ENCODE assay signal across 27 mouse cellular contexts in the genomic region with DNA sequence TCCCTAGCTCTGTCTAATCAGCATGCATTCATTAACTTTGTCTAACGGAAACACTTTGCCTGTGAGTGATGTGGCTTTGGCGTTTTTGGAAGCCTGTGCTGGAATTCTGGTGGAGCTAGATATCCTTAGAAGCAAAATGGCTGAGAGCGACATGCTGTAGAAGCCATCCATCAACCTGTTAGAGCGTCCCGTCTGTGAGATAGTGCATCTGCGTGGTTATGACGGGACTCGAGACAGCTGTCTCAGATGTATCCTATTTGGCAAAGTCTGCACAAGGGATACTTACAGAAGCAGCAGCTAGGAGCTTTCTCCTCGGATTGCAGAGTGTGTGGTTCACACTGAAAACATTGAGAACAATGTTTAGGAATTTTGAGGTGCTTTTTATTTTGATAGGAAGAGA.
DNase-seq lines count a peak whose midpoint lies in the region; ATAC-seq and TF ChIP-seq lines count a peak whose summit lies in the region.
"Had no signal": no experiment of that assay in that cellular context is flagged by ENCODE, and none has a peak within 500 bp of the region (broad histone marks: within the 10 kb centered on the region; RNA-seq: fewer than 3 reads in every experiment).

No protein-coding gene starts in this region.

- H3K9ac ChIP-seq in heart, embryonic 14.5 days (ENCODE audit: low read length), result no peak overlapping the region
- H3K9ac ChIP-seq in heart, postnatal 0 days (replicated peaks; ENCODE audit: low read depth, low read length), result no peak overlapping the region
- H3K9ac ChIP-seq in lung, embryonic 16.5 days (ENCODE audit: low read length), result no peak overlapping the region
- H3K9ac ChIP-seq: embryonic facial prominence, embryonic 13.5 days; forebrain, embryonic 12.5 days; forebrain, embryonic 15.5 days; heart, embryonic 12.5 days; hindbrain, embryonic 12.5 days; hindbrain, embryonic 15.5 days had no signal

- intact Hi-C loops in gastrocnemius, adult 2 months (cut with DNase I), result no loop called here
- intact Hi-C loops in heart, postnatal 36 days (cut with DNase I), result no loop called here

- peak overlapping the region; percentile 53; the same call in 1 of the 2 replicates for H3K27ac ChIP-seq in gastrocnemius, adult 2 months
- peak overlapping the region; percentile 14 to 70; a peak in 2 of 4 replicates for H3K27ac ChIP-seq in heart, embryonic 14.5 days (replicated peaks in 1 of 2; ENCODE audit: control insufficient read depth in 1 of 2, insufficient read depth in 1 of 2, low read depth in 2 of 2, low read length in 2 of 2)
- peak overlapping the region; percentile 28; the same call in 1 of the 2 replicates for H3K27ac ChIP-seq in heart, postnatal 0 days (ENCODE audit: low read depth)
- no peak overlapping the region for H3K27ac ChIP-seq in heart, embryonic 10.5 days
- H3K27ac ChIP-seq in lung, embryonic 16.5 days (ENCODE audit: low read length), result no peak overlapping the region
- H3K27ac ChIP-seq: embryonic facial prominence, embryonic 10.5 days; embryonic facial prominence, embryonic 13.5 days; forebrain, embryonic 12.5 days; forebrain, embryonic 15.5 days; hindbrain, embryonic 12.5 days; hindbrain, embryonic 15.5 days had no signal

- H3K27me3 ChIP-seq in heart, embryonic 14.5 days (ENCODE audit: control insufficient read depth, insufficient read depth, low read length), result no peaks in the 10 kb centered on the region
- no peaks in the 10 kb centered on the region for H3K27me3 ChIP-seq in heart, postnatal 0 days (ENCODE audit: control insufficient read depth, insufficient read depth, low read length)
- H3K27me3 ChIP-seq in heart, embryonic 10.5 days (ENCODE audit: insufficient read depth, poor library complexity, severe bottlenecking), result no peaks in the 10 kb centered on the region
- H3K27me3 ChIP-seq in lung, embryonic 16.5 days (ENCODE audit: control insufficient read depth, insufficient read depth, low read depth, low read length), result no peaks in the 10 kb centered on the region
- H3K27me3 ChIP-seq: embryonic facial prominence, embryonic 13.5 days; forebrain, embryonic 12.5 days; forebrain, embryonic 15.5 days; heart, embryonic 12.5 days; hindbrain, embryonic 12.5 days; hindbrain, embryonic 15.5 days had no signal

- H3K4me2 ChIP-seq in heart, embryonic 14.5 days (ENCODE audit: low read length), result no peak overlapping the region
- H3K4me2 ChIP-seq in heart, postnatal 0 days (ENCODE audit: low read depth, low read length), result no peak overlapping the region
- no peak overlapping the region for H3K4me2 ChIP-seq in lung, embryonic 16.5 days (ENCODE audit: low read depth, low read length)
- H3K4me2 ChIP-seq: embryonic facial prominence, embryonic 13.5 days; forebrain, embryonic 12.5 days; forebrain, embryonic 15.5 days; heart, embryonic 12.5 days; hindbrain, embryonic 12.5 days; hindbrain, embryonic 15.5 days had no signal

- peaks cover 2 to 10% of the 10 kb centered on the region in 2 experiments; a peak in 1 of 4 replicates for H3K4me1 ChIP-seq in heart, embryonic 14.5 days (ENCODE audit: control insufficient read depth in 2 of 2, insufficient read depth in 2 of 2, low read length in 2 of 2)
- H3K4me1 ChIP-seq in heart, postnatal 0 days (ENCODE audit: control insufficient read depth, insufficient read depth), result no peaks in the 10 kb centered on the region; the same call in 1 of the 2 replicates
- no peaks in the 10 kb centered on the region for H3K4me1 ChIP-seq in heart, embryonic 10.5 days
- no peaks in the 10 kb centered on the region for H3K4me1 ChIP-seq in lung, embryonic 16.5 days (replicated peaks; ENCODE audit: control insufficient read depth, insufficient read depth, low read length)
- H3K4me1 ChIP-seq: embryonic facial prominence, embryonic 10.5 days; embryonic facial prominence, embryonic 13.5 days; forebrain, embryonic 12.5 days; forebrain, embryonic 15.5 days; hindbrain, embryonic 12.5 days; hindbrain, embryonic 15.5 days had no signal

- 66% methylated on average over 9 of the region's 9 CpGs for WGBS in heart, embryonic 14.5 days
- WGBS in heart, postnatal 0 days, result 58% methylated on average over 9 of the region's 9 CpGs
- WGBS in heart, embryonic 10.5 days, result 80% methylated on average over 9 of the region's 9 CpGs
- WGBS in lung, embryonic 16.5 days, result 53% methylated on average over 9 of the region's 9 CpGs

- no peak overlapping the region for H3K4me3 ChIP-seq in gastrocnemius, adult 2 months
- no peak overlapping the region for H3K4me3 ChIP-seq in heart, embryonic 14.5 days (ENCODE audit: control insufficient read depth in 1 of 2, insufficient read depth in 1 of 2, low read depth in 1 of 2, low read length in 2 of 2)
- no peak overlapping the region for H3K4me3 ChIP-seq in heart, postnatal 0 days (ENCODE audit: low read depth, low read length)
- no peak overlapping the region for H3K4me3 ChIP-seq in heart, embryonic 10.5 days
- no peak overlapping the region for H3K4me3 ChIP-seq in lung, embryonic 16.5 days (ENCODE audit: low read length)
- H3K4me3 ChIP-seq: embryonic facial prominence, embryonic 10.5 days; embryonic facial prominence, embryonic 13.5 days; erythroblast, embryonic 14.5 days; forebrain, embryonic 12.5 days; forebrain, embryonic 15.5 days; heart, embryonic 12.5 days; hindbrain, embryonic 12.5 days; hindbrain, embryonic 15.5 days had no signal

- no peak for TF ChIP-seq EP300 in heart, postnatal 0 days (IDR thresholded peaks at IDR 0.05; ENCODE audit: low read depth)

- peaks cover 49% of the 10 kb centered on the region for H3K36me3 ChIP-seq in heart, embryonic 14.5 days (ENCODE audit: control insufficient read depth, insufficient read depth, low read length)
- peaks cover 56% of the 10 kb centered on the region for H3K36me3 ChIP-seq in heart, postnatal 0 days (replicated peaks; ENCODE audit: control insufficient read depth, insufficient read depth, low read length)
- H3K36me3 ChIP-seq in heart, embryonic 10.5 days, result peaks cover 51% of the 10 kb centered on the region
- peaks cover 29% of the 10 kb centered on the region for H3K36me3 ChIP-seq in lung, embryonic 16.5 days (ENCODE audit: control insufficient read depth, insufficient read depth, low read length)

- DNase-seq in gastrocnemius, adult 2 months, result no peak
- no peak for DNase-seq in gastrocnemius, adult 8-10 months (ENCODE audit: low spot score in 2 of 2)
- no peak for DNase-seq in heart, postnatal 36 days
- DNase-seq in heart, postnatal 0 days (ENCODE audit: low spot score), result no peak
- DNase-seq in heart, embryonic 10.5 days (ENCODE audit: low spot score), result no peak
- no peak for DNase-seq in lung, postnatal 25 days (ENCODE audit: low spot score)
- DNase-seq: adrenal gland, adult 8-10 months; adrenal gland, postnatal 25 days; cerebellum, adult 11-12 months; cerebellum, adult 8-10 months; cerebellum, postnatal 10 days; cerebellum, postnatal 36 days; embryo, embryonic 11 days; gastrocnemius, postnatal 14 days; heart, adult 11 months had no signal

- no peak for TF ChIP-seq CTCF in gastrocnemius, adult 2 months (IDR thresholded peaks at IDR 0.05)
- no peak for TF ChIP-seq CTCF in heart, postnatal 0 days (IDR thresholded peaks at IDR 0.05; ENCODE audit: low read depth)

- ATAC-seq in heart, embryonic 14.5 days (ENCODE audit: insufficient number of reproducible peaks, insufficient read depth, low FRiP score, low read depth), result no peak
- 0 out of 2 replicates have a peak, but pooled peaks have one; percentile 8 for ATAC-seq in heart, postnatal 0 days (ENCODE audit: insufficient read depth, low read depth)
- peak; percentile 52; the same call in 1 of the 2 replicates for ATAC-seq in lung, embryonic 16.5 days (ENCODE audit: low read depth)
- ATAC-seq: activated CD4-positive, CD25-positive, alpha-beta regulatory T cell, adult 4 months; forebrain, embryonic 15.5 days; intestine, postnatal 0 days had no signal

- H3K9me3 ChIP-seq in heart, embryonic 14.5 days (ENCODE audit: control insufficient read depth, low read length), result peaks cover 4% of the 10 kb centered on the region; the same call in 1 of the 2 replicates
- no peaks in the 10 kb centered on the region for H3K9me3 ChIP-seq in heart, postnatal 0 days (replicated peaks; ENCODE audit: control insufficient read depth, low read length)
- H3K9me3 ChIP-seq in heart, embryonic 10.5 days, result no peaks in the 10 kb centered on the region
- no peaks in the 10 kb centered on the region for H3K9me3 ChIP-seq in lung, embryonic 16.5 days (ENCODE audit: control insufficient read depth, low read length)
- H3K9me3 ChIP-seq: embryonic facial prominence, embryonic 10.5 days; forebrain, embryonic 12.5 days; forebrain, embryonic 15.5 days; heart, embryonic 12.5 days; hindbrain, embryonic 12.5 days; hindbrain, embryonic 15.5 days had no signal

Comparison
In these comparisons a context has a peak if more than half of its experiments do, and no peak if none do; other contexts are left out.
1. H3K27ac ChIP-seq: peak in gastrocnemius, adult 2 months (single experiment), heart, embryonic 14.5 days (2 of 2) and heart, postnatal 0 days (single experiment); none in heart, embryonic 10.5 days (single experiment) and lung, embryonic 16.5 days (single experiment).